Mouse (Mus musculus) urinary bladder, adult 2 months (tissue): ENCODE data around the gene Dtx4. TPM values are rescaled to one million over a fixed set of nuclear protein-coding genes. Genes with fewer than 3 reads are reported as not detected.
A peak's percentile ranks its signal among the peaks of the same experiment; 100 is the strongest.

Experiments used
- DNase-seq: peaks from one replicate; pipeline ENCODE4 v3.0.0; 2022; ENCODE audit warnings: low spot score
- polyA plus RNA-seq: library from polyadenylated mRNA; depleted of rRNA; stranded (reverse); fragments of >200 nt; gene quantifications from 2 replicates; pipeline ENCODE4 v1.2.3, GENCODE M21; 2012

Gene Dtx4
- polyA plus RNA-seq, 1 experiment = 12.6 TPM

- no peak for DNase-seq
These were observed 7.6 kb downstream of the Dtx4 start for GRCm38 (mm10) chr19:12493453-12494186.

DNA sequence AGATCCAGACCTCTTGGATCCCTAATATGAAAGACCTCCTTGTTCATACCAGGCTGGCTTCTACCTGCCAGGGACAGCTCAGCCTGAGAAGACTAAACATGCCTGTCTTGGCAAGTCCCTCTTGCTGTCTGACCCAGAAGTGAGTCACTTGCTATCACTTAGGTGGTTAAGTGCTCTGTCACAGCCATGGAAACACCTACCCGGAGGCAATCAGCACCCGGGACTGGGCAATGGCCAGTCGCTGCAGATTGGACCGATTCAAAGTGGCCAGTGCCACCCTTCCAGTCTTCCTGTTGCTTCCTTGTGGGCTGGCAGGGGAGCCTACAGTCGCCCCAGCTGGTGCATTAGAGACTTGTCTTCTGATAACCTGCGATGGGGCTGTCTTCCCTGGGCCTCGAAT lies 9.6 kb downstream of the Dtx4 start:
- no peak for DNase-seq

- DNase-seq = no peak
These were observed 11.3 kb downstream of the Dtx4 start for GRCm38 (mm10) chr19:12489675-12490570.

DNA sequence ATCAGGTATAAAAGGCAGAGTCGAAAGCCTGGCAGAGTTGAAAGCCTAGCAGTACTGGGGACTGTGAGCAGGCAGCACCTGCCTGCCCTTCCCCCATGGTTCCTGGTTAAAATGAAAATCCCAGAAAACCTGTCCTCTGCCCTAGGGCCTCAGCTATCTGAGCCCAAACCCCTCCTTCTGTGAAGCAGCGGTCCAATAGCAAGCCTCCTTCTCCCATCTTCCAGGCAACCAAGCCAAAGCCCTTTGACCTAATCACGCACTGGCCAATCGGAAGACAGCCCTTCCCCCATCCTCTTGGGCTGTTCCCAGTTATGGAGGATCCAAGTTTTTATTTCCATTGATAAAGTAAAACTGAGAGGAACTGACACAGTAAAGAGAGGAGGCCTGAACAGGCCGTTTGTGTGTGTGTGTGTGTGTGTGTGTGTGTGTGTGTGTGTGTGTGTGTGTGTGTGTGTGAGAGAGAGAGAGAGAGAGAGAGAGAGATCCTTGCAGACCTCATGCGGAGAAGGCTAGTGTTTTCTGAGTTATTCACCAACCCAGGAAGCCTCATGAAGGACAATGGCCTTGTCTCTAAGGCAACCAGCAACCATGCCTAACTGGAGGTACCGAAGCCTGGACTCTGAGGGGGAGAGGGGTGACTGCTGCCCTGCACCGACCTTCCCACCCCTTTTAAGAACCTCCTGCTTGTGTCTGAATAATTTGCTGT lies 12.1 kb downstream of the Dtx4 start:
- no peak for DNase-seq

- peak; percentile 56 for DNase-seq
These were observed 12.9 kb downstream of the Dtx4 start for GRCm38 (mm10) chr19:12488205-12488966.

DNA sequence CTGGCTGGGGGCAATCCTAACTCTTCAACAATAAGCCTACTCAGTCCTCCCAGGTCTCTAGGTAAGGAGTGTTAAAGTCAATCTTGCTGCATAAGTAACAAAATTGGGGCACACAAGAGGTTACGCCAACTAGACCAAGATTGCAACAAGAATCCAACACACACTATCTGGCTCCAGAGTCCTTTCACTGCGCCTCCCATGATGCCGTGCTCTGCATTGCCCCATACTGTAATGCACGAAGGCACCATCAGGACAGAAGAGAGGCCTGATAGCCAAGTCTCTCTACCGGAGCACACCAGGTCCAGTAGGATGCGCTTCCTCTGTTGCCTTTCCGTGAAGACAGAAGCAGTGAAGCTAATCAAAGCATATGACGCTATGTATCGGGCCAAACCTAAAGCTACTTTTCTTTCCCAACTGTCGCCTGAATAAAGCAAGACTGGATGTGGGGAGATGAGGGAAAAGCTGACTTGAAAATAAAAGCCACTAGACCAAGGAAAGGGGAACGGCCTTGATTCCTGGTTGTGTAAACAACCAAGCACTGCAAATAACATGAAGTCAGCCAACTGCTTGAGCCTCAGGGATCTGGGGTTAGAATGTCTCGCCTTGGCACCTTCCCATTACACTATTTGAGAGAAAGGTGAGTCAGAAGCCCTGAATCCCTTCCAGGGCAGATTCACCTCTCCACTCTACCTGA lies 13.6 kb downstream of the Dtx4 start:
- DNase-seq = no peak

DNA sequence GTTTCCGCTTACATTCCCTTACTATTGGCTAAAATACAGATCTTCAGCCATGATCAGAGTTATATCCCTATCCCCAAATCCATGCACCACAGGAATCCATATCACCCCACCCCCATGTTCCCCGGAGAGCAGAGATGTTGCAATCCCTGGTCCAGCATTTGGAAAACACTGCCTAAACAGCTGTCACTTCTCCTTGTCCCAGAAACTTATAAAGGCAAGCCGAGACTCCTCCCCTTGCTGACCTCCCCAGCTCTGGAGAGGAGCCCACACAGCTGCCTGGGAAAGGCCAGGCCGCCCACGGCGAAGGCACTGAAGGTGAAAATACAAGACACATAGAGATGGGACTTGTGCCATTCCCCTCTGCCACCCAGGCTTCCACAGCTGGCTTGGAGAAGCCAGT lies 14.4 kb downstream of the Dtx4 start:
- no peak for DNase-seq

GRCm38 (mm10) chr19:12485631-12486030 lies 15.6 kb downstream of the Dtx4 start:
- DNase-seq = no peak

- DNase-seq = no peak
These were observed 16.0 kb downstream of the Dtx4 start for GRCm38 (mm10) chr19:12485223-12485622.

DNA sequence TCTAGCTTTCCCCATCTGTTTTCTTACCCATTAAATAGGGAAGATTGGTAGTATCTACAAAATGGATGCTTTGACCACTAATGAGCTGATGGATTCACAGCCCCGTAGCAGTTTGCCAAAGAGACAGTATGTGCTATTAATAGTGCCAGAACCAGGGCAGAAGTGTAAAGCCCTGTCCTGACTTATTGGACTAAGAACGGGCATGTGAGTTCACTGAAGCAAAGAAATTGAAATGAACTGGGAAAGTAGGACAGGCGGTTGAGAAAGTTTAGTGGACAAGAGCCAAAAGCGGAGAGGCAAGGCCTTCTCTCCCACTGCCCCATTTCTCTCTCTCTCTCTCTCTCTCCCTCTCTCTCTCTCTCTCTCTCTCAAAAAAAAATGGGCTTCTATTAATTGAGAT lies 17.0 kb downstream of the Dtx4 start:
- DNase-seq = no peak

GRCm38 (mm10) chr19:12483782-12484181 lies 17.5 kb downstream of the Dtx4 start:
- DNase-seq = no peak

GRCm38 (mm10) chr19:12478369-12478768 lies 22.9 kb downstream of the Dtx4 start:
- no peak for DNase-seq

DNA sequence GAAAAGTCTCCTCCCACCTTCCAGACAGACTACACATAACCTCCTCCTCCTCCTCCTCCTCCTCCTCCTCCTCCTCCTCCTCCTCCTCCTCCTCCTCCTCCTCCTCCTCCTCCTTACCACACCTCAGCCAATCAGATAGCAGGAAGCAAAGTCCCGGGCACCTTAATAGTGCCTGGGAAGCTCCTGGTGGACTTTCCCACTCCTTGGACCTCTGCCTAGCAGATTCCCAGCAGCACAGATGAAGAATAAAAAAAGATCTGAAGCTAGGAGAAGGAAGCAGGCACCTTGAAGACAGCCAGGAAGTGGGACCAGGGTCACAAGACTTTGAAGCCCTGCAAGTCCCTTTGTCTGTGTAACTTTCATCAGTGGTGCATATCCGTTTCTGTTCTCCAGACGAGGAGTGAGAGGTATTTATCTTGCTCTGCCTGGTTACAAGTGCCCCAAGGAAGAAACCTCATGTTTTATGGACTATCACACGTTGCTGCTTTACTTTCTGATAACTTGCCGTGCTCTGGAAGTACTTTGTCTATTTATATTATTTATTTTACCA lies 24.5 kb downstream of the Dtx4 start:
- DNase-seq = no peak

- DNase-seq = peak; percentile 73
These were observed 25.6 kb downstream of the Dtx4 start for GRCm38 (mm10) chr19:12475380-12476250.

DNA sequence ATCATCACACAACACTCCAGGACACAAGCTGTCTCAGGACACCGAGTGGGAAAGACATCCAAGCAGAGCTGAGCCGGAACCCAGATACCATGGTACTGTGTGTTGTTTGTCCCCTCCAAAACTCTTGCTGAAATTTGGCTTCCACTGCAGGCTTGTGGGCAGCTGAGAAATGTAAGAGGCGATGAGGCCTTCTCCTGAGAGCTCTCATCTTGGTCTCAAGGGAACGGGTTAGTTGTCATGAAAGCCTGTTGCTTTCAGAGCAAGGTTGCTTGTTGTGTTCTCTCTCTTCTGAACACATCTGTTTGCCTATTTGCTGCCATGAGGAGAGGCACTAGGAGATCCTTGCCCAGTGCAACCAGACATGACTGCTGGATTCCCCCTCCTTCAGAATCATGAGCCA lies 27.3 kb downstream of the Dtx4 start:
- DNase-seq = no peak

DNA sequence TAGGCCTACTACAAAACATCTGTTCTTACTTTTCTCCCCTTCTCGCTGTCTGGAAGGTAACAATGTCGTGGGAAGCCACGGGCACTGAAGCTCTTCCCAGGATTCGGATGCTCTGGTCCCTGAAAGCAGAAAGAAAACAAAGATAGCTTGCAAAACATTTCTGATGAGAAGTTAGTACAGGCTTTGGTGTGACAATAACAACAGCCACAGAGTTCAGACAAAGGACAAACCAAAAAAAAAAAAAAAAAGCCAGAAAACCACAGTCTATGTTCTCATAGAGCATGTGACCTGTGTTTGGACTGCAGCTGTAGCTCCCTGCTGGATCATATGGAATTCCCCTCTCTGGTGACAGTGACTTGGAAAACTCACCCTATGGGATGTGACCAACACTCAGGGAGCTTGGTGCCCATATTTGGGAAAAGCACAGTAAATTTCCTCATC lies 28.0 kb downstream of the Dtx4 start:
- no peak for DNase-seq

DNA sequence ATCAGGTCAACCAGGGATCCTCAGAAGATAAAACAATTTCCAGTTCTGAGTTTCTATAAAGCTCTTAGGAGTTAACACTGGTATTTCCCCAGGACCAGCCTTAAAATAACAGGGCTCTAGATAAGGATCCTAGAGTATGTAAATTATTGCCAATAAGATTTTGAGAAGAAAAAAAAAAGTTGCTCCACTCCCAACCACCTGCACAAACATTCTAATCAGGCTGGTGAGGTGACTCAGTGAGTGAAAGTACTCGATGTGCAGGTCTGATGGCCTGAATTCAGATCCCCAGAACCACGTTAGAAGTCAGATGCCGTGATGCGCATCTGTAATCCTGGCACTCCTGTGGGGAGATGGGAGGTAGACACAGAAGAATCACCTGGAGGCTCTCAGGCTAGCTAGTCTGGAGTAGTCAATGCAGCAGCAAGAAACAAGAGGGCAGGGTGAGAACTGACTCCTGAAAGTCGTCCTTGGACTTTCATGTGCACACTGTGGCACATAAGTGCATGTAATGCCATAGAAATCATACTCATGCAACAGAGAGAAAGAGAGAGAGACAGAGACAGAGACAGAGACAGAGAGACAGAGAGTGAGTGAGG lies 28.8 kb downstream of the Dtx4 start:
- DNase-seq = no peak

DNA sequence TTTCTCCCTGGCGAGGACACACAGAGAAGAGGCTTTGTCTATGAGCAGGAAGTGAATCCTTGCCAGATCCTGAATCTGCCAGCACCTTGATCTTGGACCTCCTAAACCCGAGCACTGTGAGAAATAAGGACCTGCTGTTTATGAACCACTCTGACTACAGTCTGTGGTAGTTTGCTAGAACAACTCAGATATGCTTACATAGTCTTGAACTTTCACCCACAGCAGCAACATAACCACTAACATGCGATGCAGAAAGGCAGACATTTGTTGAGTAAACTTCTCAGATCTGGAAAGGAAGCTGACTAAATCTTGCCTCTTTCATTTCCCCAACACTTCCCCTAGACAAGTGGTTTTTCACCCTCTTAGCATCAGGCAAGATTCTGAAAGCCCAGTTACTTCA lies 29.4 kb downstream of the Dtx4 start:
- no peak for DNase-seq

DNA sequence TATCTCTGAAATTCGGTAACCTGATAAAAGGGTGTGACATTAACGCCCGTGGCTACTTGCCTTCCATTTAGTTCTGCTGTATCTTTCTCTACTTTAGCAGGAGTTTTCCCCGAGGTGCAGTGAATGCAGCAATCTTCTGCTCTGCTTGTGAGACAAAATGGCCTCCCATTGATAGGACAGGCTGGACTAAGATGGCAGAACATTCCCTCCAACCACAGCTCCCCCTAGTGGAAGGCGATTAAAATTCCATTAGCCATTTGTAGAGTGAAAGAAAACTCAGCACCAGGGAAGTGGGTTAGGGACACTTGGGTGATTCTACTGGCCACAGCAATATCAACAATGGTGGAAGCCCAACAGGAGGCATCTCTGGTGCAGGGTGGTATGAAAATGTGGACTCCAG lies 33.8 kb downstream of the Dtx4 start:
- no peak for DNase-seq
